Mouse (Mus musculus) cerebellum, adult 18-20 months (tissue): ENCODE data around the gene Timeless.
A peak's percentile ranks its signal among the peaks of the same experiment; 100 is the strongest.
"Not testable (repeated sequence)": the region's sequence is repeated elsewhere in the genome, so short reads cannot be mapped to it uniquely, and the experiment has no call there.

ENCODE experiments used
- DNase-seq, 2 experiments: peaks; one replicate each; pipeline ENCODE4 v3.0.0; 2021

Timeless gene

GRCm38 (mm10) chr10:128258953-128259352 is 27.1 kb downstream of the Timeless start:
- no peak for DNase-seq

DNA sequence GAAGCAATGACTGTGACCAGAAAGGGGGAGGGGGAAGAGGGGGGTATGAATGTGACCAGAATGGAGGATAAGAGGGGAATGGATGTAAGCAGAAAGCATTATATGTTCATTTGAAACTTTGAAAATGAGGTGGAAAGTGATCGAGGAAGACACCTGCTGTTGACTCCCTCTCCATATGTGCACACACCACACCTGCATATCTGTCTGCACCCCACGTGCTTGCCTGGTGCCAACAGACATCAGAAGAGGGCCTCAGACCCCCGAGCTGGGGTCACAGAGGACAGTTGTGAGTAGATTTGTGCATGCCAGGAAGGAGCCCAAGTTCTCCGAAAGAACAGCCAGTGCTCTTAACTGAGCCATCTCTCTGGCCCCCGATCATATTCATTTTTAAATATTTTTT is 28.1 kb downstream of the Timeless start:
- no peak for DNase-seq

DNA sequence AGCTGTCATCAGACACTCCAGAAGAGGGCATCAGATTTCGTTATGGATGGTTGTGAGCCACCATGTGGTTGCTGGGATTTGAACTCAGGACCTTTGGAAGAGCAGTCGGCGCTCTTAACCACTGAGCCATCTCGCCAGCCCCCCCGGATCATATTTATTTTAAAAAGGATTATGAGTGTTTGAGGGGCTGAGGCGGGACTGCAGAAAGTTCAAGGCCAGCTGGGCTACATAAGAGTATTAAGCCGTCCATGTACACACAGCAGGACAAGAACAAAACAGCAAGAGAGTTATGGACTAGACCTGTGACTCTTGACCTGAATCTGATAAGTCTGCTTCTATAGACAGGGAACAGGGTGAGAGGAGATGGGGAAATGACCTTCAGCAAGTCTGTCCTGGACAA is 28.5 kb downstream of the Timeless start:
- DNase-seq: not testable (repeated sequence)

GRCm38 (mm10) chr10:128262300-128262699 is 30.4 kb downstream of the Timeless start:
- DNase-seq: peak in 1 of 2 experiments; percentile 25

DNA sequence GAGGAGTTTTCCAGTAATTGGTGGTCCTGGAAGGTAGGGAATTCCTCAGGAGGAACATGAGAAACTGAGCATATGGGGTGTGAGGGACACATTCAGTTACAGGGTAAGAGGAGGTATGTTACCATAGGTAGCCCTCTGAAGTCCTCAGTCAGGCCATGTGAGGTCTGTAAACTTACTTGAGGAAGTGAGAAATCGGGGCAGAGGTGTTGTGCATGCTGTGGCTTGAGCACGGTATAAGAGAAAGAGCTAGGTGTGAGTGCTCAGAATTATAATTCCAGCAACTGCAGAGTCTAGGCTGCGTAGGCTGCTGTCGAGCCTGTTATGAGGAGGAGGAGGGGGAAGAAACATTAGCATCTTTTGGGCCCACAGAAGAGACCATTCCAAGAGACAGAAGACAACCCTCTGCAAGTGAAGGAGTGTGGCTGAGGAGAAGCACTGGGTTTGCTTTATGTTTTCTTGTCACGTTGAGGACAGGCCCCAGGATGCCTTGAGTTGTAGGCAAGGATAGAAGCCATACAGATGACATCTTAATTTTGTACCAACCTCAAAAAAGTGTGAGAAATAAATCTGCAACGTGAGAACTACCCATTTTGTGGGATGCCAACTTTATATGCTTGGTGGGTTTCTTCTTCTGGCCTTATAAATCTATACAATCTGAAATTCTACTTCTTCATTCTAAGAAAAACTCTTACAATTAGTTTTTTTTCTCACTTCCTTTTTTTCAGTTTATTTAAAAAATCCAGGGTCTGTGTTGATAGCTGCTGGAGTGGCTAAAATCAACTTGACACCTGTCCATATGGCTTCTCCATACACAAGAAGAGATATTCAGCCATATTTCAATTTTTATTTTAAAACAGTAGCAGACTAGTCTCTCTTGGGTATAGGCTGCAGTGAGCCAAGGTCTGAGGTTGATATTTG is 31.8 kb downstream of the Timeless start:
- DNase-seq: no peak

GRCm38 (mm10) chr10:128268371-128268770 is 36.5 kb downstream of the Timeless start, which contains the start of gene Apof:
Gene Apof (plus strand): TSS chr10:128268671.
- DNase-seq: no peak

DNA sequence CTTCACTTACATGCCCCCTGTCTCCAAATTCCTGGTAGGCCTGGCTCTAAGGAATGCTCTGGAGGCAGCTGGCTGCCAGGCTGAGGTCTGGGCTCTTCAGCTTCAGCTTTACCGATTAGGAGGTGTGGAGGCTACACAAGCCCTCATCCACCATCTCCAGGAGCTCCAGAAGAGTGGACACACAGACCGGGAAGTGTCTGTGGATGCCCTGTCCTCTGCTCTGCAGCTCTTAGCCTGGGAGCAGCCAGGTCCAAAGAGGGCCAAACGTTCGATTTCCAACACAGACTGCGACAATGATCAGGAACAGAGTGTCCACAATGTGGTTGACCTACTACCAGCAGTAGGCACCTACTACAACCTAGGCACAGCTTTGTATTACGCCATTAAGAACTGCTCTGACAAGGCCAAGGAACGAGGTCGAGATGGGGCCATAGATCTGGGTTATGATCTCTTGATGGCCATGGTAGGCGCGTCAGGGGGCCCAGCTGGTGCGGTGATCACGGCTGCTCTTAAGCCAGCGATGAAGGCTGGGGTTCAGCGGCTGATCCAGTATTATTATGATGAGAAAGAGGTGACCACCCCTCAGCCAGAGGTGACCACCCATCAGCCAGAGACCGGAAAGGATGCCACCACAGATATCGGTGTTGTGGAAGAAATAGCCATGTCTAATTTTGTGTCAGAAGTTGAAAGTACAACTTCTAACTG is 37.5 kb downstream of the Timeless start:
- no peak for DNase-seq

- peak; percentile 97 to 99 for DNase-seq
These were observed 38.5 kb downstream of the Timeless start, which contains the start of gene Stat2 for GRCm38 (mm10) chr10:128270287-128270841. Gene Stat2 (plus strand): TSS chr10:128270559.

DNA sequence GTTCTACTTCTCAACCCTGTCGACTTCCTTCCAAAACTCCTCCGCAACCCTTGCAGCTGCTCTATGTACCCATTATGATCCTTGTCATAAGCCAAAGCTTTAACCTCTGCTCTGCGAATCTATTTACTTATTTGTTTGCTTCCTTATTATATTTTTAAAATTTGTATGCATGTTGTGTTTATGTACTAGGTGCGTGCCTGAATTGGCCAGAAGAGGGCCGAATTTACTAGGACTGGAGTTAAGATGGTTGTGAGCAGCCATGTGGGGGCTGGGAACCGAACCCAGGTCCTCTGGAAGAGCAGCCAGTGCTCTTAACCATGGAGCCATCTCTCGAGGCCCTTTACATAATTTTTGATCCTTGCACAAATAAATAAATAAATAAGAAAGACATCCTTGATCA is 39.0 kb downstream of the Timeless start:
- DNase-seq: no peak

DNA sequence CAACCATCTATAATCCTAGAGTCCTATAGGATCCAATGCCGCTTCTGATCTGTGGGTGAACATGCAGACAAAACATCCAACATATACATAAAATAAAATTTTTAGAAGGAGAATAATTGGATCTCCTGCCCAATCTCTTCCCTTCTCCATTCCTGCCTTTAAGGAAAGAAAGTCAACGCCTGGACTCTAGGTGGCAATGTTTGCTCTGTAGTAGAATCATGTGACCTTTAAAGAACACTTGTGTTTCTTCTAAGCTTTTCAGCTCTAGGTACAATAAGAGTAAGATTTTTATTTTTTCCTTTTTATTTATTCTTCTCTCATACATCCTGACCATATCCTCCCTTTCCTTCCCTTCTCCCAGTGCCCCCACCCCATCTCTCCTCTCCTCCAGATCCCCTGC is 40.0 kb downstream of the Timeless start:
- DNase-seq: peak in 1 of 2 experiments; percentile 58

- DNase-seq: not testable (repeated sequence)
These were observed 41.1 kb downstream of the Timeless start for GRCm38 (mm10) chr10:128272819-128273439.

- not testable (repeated sequence) for DNase-seq
These were observed 43.5 kb downstream of the Timeless start for GRCm38 (mm10) chr10:128275374-128275773.

DNA sequence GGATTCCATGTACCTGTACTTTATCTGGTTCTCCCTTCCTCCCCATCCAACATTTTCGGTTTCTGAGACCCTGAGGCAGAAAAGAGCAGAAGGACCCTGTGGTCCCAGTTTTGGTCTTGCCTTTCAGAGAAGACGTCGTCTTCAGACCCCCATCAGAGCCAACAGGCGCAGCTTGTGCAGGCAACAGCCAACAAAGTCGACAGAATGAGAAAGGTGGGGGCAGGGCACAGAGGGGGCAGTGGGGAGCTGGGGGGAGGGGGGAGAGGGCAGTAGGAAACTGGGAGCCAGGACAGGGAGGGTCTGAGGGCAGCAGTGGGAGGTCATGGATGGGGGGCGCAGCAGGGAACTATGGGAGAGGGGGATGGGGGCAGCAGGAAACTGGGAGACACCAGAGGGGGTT is 46.3 kb downstream of the Timeless start:
- no peak for DNase-seq

GRCm38 (mm10) chr10:128280943-128281342 is 49.1 kb downstream of the Timeless start:
- DNase-seq: no peak

- DNase-seq: no peak
These were observed 49.8 kb downstream of the Timeless start for GRCm38 (mm10) chr10:128281682-128282081.

GRCm38 (mm10) chr10:128282886-128283450 is 51.1 kb downstream of the Timeless start:
- no peak for DNase-seq

DNA sequence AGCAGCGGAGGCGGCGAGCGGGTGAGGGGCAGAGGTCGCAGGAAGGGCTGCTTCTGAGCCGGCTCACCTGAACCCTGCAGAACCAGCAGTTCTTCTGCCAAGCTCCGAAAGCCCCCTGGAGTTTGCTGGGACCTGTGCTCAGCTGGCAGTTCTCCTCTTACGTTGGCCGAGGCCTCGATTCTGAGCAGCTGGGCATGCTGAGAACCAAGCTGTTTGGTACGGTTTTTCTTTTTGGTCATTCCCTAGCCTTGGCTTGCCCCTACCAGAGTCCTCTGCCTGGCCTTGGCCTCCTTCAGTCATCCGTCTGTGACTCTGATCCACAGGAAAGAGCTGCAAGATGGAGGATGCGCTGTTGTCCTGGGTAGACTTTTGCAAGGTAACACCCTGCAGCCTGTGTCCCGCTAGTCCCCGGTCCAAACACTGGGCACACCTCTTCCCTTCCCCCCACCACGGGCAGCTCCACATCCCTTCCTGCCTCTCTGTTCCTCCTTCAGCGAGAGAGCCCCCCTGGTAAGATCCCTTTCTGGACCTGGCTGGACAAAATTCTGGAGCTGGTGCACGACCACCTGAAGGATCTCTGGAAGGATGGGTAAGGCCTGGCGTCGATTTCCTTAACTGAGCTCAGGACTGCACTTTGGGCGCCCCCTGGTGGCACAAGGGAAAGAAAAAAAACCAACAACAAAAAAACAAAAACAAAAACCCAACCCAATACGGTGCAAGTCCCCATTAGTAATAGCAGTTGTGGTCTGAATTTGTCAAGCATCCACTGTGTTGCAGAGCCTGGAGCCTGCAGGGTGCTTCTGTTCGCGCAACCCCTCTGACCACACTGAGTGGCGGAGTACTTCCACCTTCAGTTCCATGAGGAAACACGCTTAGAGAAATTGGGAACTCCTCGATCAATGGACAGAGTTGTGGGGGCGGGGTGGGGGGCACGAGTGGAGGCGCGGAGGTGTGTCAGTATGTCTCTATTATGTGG is 52.0 kb downstream of the Timeless start:
- DNase-seq: peak; percentile 95 to 97

DNA sequence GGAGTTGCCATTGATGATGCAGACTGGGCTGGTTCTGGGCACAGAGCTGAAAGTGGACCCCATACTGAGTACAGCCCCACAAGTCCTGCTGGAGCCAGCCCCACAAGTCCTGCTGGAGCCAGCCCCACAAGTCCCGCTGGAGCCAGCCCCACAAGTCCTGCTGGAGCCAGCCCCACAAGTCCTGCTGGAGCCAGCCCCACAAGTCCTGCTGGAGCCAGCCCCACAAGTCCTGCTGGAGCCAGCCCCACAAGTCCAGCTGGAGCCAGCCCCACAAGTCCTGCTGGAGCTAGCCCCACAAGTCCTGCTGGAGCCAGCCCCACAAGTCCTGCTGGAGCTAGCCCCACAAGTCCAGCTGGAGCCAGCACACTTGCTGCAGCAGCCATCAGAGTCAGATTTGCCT is 58.7 kb downstream of the Timeless start:
- peak in 1 of 2 experiments; percentile 40 for DNase-seq

DNA sequence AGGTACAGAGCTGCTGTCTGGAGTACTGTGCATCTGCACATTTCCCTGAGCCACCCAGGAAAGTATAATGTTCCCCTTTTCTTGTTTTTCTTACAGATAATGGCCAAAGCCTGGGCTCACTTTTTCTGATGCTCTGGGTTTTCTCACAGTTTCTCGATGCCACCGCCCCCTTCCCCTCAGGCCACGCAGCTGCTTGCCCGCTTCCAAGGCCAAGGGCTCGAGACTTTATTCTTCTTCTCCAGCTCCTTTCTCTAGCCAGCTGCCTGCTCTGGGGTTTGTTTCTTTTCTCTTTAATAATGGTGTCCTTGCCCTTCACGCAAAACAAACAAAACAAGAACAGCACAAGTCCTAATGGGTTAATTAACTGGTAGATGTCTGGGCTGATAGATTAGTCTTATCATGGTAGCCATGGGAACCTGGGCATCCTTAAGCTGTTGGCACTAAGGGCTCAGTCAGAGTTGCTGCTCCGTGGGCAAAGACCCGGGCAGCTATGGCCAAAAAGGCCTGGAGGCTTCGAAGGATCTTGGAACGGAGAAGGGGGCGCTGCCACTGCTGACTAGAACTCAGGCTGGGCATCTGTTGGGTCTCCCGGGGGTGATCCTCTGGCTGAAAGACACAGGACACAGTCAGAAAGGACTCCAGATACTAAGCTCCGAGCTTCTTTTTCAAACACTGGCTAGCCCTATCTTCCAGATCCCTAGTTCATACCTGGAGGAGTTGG is 64.7 kb downstream of the Timeless start:
- no peak for DNase-seq

- DNase-seq: peak; percentile 62 to 72
These were observed 65.4 kb downstream of the Timeless start for GRCm38 (mm10) chr10:128297221-128297620.

DNA sequence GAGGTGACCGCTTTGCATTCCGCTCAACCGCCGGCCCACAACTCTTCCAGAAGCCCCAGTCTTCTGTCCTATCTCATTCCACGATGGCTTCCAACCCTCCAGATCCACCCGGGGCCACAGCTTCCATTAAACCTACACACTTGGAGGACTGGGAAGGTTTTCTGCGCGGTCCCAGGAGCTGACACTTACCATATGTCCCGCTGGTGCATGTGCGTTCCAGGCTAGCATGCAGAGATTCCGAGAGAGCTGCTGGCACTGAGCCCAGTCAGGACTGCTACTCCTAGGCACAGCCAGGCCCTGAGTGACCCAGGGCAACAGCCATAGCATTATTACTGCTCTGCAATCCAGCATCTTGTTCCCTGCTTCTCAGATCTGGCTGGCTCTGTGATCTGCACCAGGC is 65.8 kb downstream of the Timeless start:
- peak; percentile 73 to 74 for DNase-seq
